Mouse (Mus musculus): Measurements from ENCODE around the gene Fgf12. TPM values are rescaled to one million over a fixed set of nuclear protein-coding genes. Genes with fewer than 3 reads are reported as not detected.

The Fgf12 gene
- polyA plus RNA-seq, 1 experiment from 2014 or later = 0.87 TPM

GRCm38 (mm10) chr16:28479022-28479421 is 273.8 kb downstream of the Fgf12 start:
- no peak for DNase-seq (ENCODE audit: low spot score)

- no peak for DNase-seq (ENCODE audit: low spot score)
These were observed 276.2 kb downstream of the Fgf12 start for GRCm38 (mm10) chr16:28476651-28477050.

- no peak for DNase-seq (ENCODE audit: low spot score)
These were observed 277.3 kb downstream of the Fgf12 start for GRCm38 (mm10) chr16:28475553-28475952.

GRCm38 (mm10) chr16:28454821-28455220 is 298.0 kb downstream of the Fgf12 start:
- DNase-seq (ENCODE audit: low spot score) = no peak

- no peak for DNase-seq (ENCODE audit: low spot score)
These were observed 305.8 kb downstream of the Fgf12 start for GRCm38 (mm10) chr16:28447114-28447455.

- no peak for DNase-seq (ENCODE audit: low spot score)
These were observed 306.3 kb downstream of the Fgf12 start for GRCm38 (mm10) chr16:28446334-28447113.

GRCm38 (mm10) chr16:28445800-28446333 is 307.0 kb downstream of the Fgf12 start:
- DNase-seq (ENCODE audit: low spot score) = no peak

- no peak for DNase-seq (ENCODE audit: low spot score)
These were observed 307.7 kb downstream of the Fgf12 start for GRCm38 (mm10) chr16:28444993-28445799.

GRCm38 (mm10) chr16:28421617-28422016 is 331.3 kb downstream of the Fgf12 start:
- DNase-seq (ENCODE audit: low spot score) = no peak

- no peak for DNase-seq (ENCODE audit: low spot score)
These were observed 333.1 kb downstream of the Fgf12 start for GRCm38 (mm10) chr16:28419693-28420299.

- DNase-seq (ENCODE audit: low spot score) = no peak
These were observed 341.6 kb downstream of the Fgf12 start for GRCm38 (mm10) chr16:28411210-28411817.

- no peak for DNase-seq (ENCODE audit: low spot score)
These were observed 344.6 kb downstream of the Fgf12 start for GRCm38 (mm10) chr16:28408294-28408693.

GRCm38 (mm10) chr16:28407892-28408291 is 345.0 kb downstream of the Fgf12 start:
- DNase-seq (ENCODE audit: low spot score) = no peak

- DNase-seq (ENCODE audit: low spot score) = no peak
These were observed 348.7 kb downstream of the Fgf12 start for GRCm38 (mm10) chr16:28404156-28404555.

GRCm38 (mm10) chr16:28402701-28403100 is 350.2 kb downstream of the Fgf12 start:
- DNase-seq (ENCODE audit: low spot score) = no peak

GRCm38 (mm10) chr16:28391283-28391682 is 361.6 kb downstream of the Fgf12 start:
- no peak for DNase-seq (ENCODE audit: low spot score)

GRCm38 (mm10) chr16:28389114-28389513 is 363.8 kb downstream of the Fgf12 start:
- no peak for DNase-seq (ENCODE audit: low spot score)

GRCm38 (mm10) chr16:28374790-28375189 is 378.1 kb downstream of the Fgf12 start:
- DNase-seq (ENCODE audit: low spot score) = no peak

GRCm38 (mm10) chr16:28373311-28373710 is 379.6 kb downstream of the Fgf12 start:
- no peak for DNase-seq (ENCODE audit: low spot score)

- no peak for DNase-seq (ENCODE audit: low spot score)
These were observed 402.2 kb downstream of the Fgf12 start for GRCm38 (mm10) chr16:28350624-28351023.

- no peak for DNase-seq (ENCODE audit: low spot score)
These were observed 407.5 kb downstream of the Fgf12 start for GRCm38 (mm10) chr16:28345323-28345722.

All from thymus, postnatal 0 days (tissue).